Mouse (Mus musculus) v-Abl transformed pro-B cells (cell line): ENCODE data around the gene Ren1.

Source experiments
- in situ Hi-C, 2 experiments: fragments of 400-800 bp; cut with MboI; formaldehyde crosslinking; loops; one replicate each; pipeline ENCODE4 v1.15.1; 2025; ENCODE audit not compliant: unreplicated experiment in 2 of 2

The Ren1 gene

DNA sequence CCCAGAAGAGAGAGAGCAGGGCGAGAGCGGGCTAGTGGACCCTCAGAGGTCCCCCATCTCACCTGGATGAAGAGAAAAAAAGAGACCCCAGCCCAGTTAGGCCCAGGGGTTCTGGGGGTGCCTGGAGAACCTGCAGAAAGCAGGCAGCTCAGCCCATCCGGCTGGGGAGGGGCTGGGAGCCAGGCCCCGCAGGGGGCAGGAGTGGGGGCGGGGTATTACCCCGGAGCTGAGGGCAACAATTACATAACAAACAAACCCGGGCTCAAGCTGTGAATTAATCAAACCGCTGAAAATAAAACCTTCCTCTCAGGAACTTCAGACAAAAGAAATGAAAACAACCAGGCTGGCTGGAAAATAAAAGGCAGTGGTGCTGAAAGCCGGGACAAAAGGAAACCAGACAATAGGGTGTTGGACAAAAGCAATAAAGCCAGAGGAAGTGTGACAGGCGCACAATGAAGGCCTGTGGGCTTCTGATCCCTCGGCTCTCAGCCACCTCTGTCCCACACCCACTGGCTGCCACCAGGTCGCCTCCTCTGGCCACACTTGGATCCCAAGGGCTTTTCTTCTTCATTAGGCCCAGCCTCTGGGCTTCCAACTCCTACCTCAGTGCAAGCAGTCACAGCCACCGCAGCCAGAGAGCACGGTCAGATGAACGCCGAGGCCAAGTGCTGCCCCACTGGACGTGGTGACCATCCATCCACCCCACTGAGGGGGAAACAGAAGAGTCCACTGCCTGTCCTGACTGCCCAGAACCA, 47.4 kb downstream of the Ren1 start:
- in situ Hi-C loops, result no loop called here

DNA sequence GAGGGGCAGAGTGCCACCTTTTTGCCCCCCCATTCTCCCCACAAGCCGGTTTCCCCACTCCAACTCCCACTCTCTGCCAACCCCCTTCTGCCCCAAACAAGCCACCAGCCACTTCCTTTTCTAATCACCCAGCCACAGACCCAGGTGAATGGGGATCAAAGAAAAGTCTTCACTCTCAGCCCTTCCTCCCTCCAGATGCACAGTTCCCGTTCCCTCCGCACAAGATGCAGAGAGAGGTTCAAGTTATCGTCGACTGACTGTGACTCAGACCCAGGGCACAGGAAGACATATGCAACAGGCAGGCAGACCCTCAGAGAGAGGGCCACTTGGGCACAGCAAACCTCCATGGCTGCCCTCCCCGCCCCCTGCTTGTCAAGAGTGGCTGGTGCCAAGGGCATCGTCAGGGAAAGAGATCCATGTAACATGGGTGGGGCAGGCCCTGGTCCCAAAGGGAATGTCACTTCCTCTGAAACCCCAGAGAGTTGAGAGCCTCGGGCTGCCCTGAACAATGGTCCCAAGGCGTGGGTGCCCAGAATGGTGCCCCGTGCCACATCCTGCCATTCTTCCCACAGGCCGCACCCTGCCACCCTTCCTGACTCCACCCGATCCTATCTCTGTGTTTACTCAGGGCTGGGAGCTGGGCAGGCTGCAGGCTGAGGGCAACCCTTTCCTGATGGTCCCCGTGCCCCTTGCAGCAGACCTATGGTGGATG, 49.9 kb downstream of the Ren1 start:
- in situ Hi-C loops, result loop anchor here in 1 of 2 experiments (25.0 kb wide), 1 partner anchor 663 kb away; the partner anchor contains the start of gene Nfasc

DNA sequence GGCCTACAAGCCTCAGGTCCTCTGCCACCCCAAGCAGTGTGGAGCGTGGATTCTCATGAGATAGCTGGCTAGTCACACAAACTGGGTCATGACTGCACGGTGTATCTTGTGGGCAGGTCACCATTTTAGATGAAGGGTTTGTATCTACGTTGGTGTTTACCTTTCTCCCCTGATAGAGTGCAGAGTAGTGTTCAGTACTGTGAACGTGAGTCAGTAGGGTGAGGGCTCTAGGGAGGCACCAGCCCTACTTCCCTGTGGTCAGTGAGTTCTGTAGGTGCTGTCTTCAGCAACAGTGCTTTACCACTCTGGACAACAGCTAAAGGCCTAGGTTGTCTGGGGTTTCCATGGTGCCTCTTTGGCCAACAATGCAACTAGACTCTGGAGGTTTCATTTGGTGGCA, 53.7 kb downstream of the Ren1 start:
- in situ Hi-C loops, result loop anchor here in 1 of 2 experiments (25.0 kb wide), 1 partner anchor 667 kb away; the partner anchor contains the start of gene Nfasc

DNA sequence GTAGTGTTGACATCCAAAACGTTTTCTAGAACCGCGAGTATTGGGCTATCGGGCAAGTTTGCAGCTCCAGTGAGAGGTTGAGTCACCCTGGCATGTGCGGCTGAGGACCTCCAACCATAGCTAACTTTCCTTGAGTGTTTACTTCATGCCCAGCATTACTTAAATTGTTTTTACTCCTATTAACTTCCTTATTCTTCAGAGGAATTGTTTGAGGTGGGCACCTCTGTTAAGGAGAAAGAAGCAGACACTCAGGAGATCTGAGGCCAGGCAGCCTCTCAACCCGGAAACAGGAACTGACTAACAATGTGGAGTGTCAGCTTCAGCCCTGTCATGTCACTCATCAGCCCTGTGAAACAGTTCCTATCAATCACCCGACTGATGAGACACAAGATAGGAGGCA, 56.3 kb downstream of the Ren1 start:
- in situ Hi-C loops, result loop anchor here in 1 of 2 experiments (25.0 kb wide), 1 partner anchor 669 kb away; the partner anchor contains the start of gene Nfasc

DNA sequence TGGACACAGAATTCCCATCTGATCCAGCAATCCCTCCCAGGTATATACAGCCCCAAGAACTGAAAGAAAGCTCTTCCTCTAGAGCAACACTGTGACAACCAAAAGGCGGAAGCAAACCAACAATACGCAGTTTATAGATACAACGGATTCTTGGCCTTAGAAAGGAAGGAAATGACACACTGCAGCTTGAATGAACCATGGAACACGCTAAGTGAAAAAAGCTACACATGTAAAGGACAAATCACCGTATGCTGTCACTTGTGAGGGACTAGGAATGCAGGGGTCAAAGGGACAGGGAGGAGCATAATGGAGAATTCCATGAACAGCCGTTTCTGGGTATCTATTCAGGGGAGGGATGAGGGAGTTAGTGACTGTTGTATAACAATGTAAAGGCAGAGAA, 57.1 kb downstream of the Ren1 start:
- in situ Hi-C loops, result loop anchor here in 1 of 2 experiments (25.0 kb wide), 1 partner anchor 670 kb away; the partner anchor contains the start of gene Nfasc

DNA sequence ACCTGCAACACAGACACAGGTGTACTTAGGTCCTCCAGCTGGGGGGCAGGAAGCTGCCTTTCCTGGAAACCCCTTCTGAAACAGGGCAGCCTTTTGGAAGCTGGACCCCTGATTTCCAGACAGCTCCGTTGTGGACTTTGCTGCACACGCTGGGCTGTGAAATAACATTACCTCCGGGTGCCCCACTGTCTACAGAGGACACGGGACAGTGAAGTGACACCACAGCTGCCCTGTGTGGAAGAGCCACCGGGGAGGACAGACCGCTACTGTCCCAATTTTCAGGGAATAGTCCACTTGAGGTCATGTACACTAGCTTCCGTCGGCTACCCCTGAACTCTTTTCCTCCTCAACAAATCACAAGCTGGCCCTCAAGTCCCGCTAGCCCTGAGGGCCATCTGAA, 58.0 kb downstream of the Ren1 start:
- in situ Hi-C loops, result loop anchor here in 1 of 2 experiments (25.0 kb wide), 1 partner anchor 671 kb away; the partner anchor contains the start of gene Nfasc

DNA sequence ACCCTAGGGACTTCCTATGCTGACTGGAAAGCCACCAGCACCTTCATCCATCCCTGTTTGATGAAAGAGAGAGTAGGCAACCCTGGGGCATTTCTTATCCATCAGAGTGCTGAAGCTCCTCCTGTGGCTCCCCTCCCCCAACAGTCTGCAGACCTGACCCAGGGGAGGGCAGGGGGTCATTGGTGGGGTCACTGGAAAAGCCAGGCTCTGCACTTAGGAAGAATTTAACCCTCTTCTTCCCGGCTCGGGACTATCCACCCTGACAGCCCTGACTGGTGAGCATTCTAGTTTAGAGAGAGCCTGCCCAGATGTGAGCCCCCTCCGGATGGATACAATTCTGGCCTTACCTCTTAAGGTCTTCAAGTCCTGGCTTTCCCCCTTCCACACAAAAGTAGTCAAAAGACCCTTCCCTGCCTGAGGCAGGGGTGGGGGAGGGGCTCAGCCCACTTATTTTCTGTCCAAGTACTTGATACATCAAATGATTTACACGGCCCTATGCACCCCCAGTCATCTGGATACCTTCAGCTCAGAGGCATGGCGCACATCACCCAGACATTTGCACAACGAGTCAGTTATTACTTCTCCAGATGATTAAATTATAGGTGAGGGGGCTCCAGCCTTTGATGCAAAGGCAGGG, 58.7 kb downstream of the Ren1 start:
- in situ Hi-C loops, result loop anchor here in 1 of 2 experiments (25.0 kb wide), 1 partner anchor 672 kb away; the partner anchor contains the start of gene Nfasc

DNA sequence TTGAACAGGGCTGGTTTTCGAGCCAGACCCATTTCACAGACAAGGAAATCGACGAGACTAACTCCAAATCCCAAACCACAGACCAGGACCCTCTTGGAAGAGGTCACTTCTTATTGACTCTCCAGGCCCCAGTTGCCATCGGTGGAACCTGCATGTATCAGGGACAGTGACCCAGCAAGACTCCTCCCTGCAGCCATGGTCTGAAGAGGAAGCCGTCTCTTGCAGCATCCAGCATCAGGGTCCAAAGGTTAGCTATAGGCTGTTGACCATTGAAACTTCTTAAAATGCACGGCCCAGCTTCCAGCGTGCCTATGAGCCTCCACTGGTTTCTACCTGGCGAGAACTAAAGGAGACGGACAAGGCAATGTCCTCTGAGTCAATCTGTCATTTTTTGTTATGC, 59.5 kb downstream of the Ren1 start:
- in situ Hi-C loops, result loop anchor here in 1 of 2 experiments (25.0 kb wide), 1 partner anchor 672 kb away; the partner anchor contains the start of gene Nfasc
